21 mouse cellular contexts compared by ENCODE assay signal in the genomic region with DNA sequence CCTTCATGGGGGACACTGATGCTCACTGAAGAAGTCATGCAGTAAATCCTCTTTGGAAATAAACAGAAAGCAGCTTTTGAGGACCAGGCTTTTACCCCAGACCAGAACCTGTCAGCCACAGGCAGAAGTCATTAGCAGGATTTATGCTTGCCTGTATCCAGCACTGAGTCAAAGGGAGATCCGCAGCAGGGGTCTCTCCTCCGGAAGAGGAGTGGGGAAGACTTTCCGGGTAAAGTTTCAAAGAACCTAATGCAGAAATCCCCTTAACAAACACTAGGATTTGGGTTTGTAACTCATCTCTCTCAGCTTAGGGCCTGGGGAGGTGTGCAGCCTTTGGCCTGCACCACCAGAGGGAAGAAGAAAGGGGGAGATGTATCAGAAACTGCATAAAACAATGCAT.
DNase-seq lines count a peak whose midpoint lies in the region; ATAC-seq lines count a peak whose summit lies in the region.
"Had no signal": no experiment of that assay in that cellular context is flagged by ENCODE, and none has a peak within 500 bp of the region (broad histone marks: within the 10 kb centered on the region; RNA-seq: fewer than 3 reads in every experiment).

No protein-coding gene starts in this region.

- DNase-seq in forebrain, embryonic 10.5 days (ENCODE audit: extremely low spot score, low spot score) = no peak
- DNase-seq in forebrain, embryonic 14.5 days (ENCODE audit: low spot score) = no peak
- no peak for DNase-seq in midbrain, embryonic 11.5 days (ENCODE audit: low spot score, missing footprints)
- peak; percentile 42 for DNase-seq in embryonic facial prominence, embryonic 11.5 days (ENCODE audit: low spot score)
- peak; percentile 21 for DNase-seq in yolk sac, embryonic 10.5 days (ENCODE audit: low spot score)
- DNase-seq in spleen, postnatal 4 days (ENCODE audit: low spot score in 2 of 2) = no peak
- DNase-seq: adrenal gland, postnatal 14 days; cerebellum, adult 9-11 months; heart, postnatal 14 days; layer of hippocampus, postnatal 36 days had no signal

- no peaks in the 10 kb centered on the region; the same call in 1 of the 2 replicates for H3K36me3 ChIP-seq in forebrain, embryonic 10.5 days (replicated peaks)
- no peaks in the 10 kb centered on the region for H3K36me3 ChIP-seq in forebrain, embryonic 14.5 days (ENCODE audit: control insufficient read depth, insufficient read depth, low read length)
- no peaks in the 10 kb centered on the region for H3K36me3 ChIP-seq in midbrain, embryonic 11.5 days (ENCODE audit: control insufficient read depth, insufficient read depth, low read length)
- no peaks in the 10 kb centered on the region for H3K36me3 ChIP-seq in midbrain, embryonic 15.5 days (replicated peaks)
- no peaks in the 10 kb centered on the region for H3K36me3 ChIP-seq in embryonic facial prominence, embryonic 11.5 days (replicated peaks; ENCODE audit: control insufficient read depth, insufficient read depth, low read depth, low read length)
- H3K36me3 ChIP-seq: heart, embryonic 12.5 days; hindbrain, embryonic 15.5 days; neural tube, embryonic 12.5 days had no signal

- WGBS in forebrain, embryonic 10.5 days = 2% methylated on average over 3 of the region's 3 CpGs
- WGBS in forebrain, embryonic 14.5 days = 23% methylated on average over 3 of the region's 3 CpGs
- 2% methylated on average over 3 of the region's 3 CpGs for WGBS in midbrain, embryonic 11.5 days
- 18% methylated on average over 3 of the region's 3 CpGs for WGBS in midbrain, embryonic 15.5 days
- WGBS in embryonic facial prominence, embryonic 11.5 days = 20% methylated on average over 3 of the region's 3 CpGs

- H3K27me3 ChIP-seq in forebrain, embryonic 10.5 days (ENCODE audit: poor library complexity, severe bottlenecking) = peaks cover 46% of the 10 kb centered on the region
- H3K27me3 ChIP-seq in forebrain, embryonic 14.5 days (replicated peaks; ENCODE audit: control insufficient read depth, insufficient read depth, low read length) = no peaks in the 10 kb centered on the region
- no peaks in the 10 kb centered on the region for H3K27me3 ChIP-seq in midbrain, embryonic 11.5 days (ENCODE audit: control insufficient read depth, insufficient read depth, low read length)
- H3K27me3 ChIP-seq in midbrain, embryonic 15.5 days (replicated peaks) = 0 out of 2 replicates have a peak, but pooled peaks cover 3% of the 10 kb centered on the region
- H3K27me3 ChIP-seq in embryonic facial prominence, embryonic 11.5 days (ENCODE audit: control insufficient read depth, insufficient read depth, low read length) = no peaks in the 10 kb centered on the region; the same call in 1 of the 2 replicates
- H3K27me3 ChIP-seq: heart, embryonic 12.5 days; neural tube, embryonic 12.5 days; Patski had no signal

- no peak overlapping the region for H3K4me2 ChIP-seq in forebrain, embryonic 14.5 days (ENCODE audit: low read length)
- H3K4me2 ChIP-seq in midbrain, embryonic 11.5 days = no peak overlapping the region
- H3K4me2 ChIP-seq in midbrain, embryonic 15.5 days = no peak overlapping the region
- no peak overlapping the region for H3K4me2 ChIP-seq in embryonic facial prominence, embryonic 11.5 days (ENCODE audit: low read depth, low read length)
- H3K4me2 ChIP-seq: forebrain, embryonic 13.5 days; heart, embryonic 12.5 days; hindbrain, embryonic 15.5 days had no signal

- no peak overlapping the region for H3K4me3 ChIP-seq in forebrain, embryonic 10.5 days
- no peak overlapping the region for H3K4me3 ChIP-seq in forebrain, embryonic 14.5 days (ENCODE audit: low read depth, low read length)
- H3K4me3 ChIP-seq in midbrain, embryonic 11.5 days (ENCODE audit: low read depth, low read length) = no peak overlapping the region
- H3K4me3 ChIP-seq in midbrain, embryonic 15.5 days = no peak overlapping the region
- H3K4me3 ChIP-seq in embryonic facial prominence, embryonic 11.5 days (ENCODE audit: low read depth, low read length) = no peak overlapping the region
- H3K4me3 ChIP-seq: forebrain, embryonic 13.5 days; heart, embryonic 12.5 days; hindbrain, embryonic 15.5 days; neural tube, embryonic 12.5 days had no signal

- no peak for ATAC-seq in forebrain, embryonic 14.5 days
- ATAC-seq in midbrain, embryonic 11.5 days (ENCODE audit: low FRiP score) = no peak
- no peak for ATAC-seq in midbrain, embryonic 15.5 days (replicated peaks)
- no peak for ATAC-seq in embryonic facial prominence, embryonic 11.5 days (replicated peaks; ENCODE audit: insufficient number of reproducible peaks, low FRiP score, low TSS enrichment, low read depth)
- ATAC-seq in megakaryocyte, adult 5-6 weeks (ENCODE audit: poor library complexity, severe bottlenecking) = no peak
- ATAC-seq: CD4-positive, CD25-positive, alpha-beta regulatory T cell, adult 4 months; forebrain, embryonic 13.5 days; intestine, postnatal 0 days; Patski had no signal

- H3K9ac ChIP-seq in forebrain, embryonic 14.5 days (ENCODE audit: low read length) = no peak overlapping the region
- H3K9ac ChIP-seq in midbrain, embryonic 11.5 days (ENCODE audit: low read length) = no peak overlapping the region
- H3K9ac ChIP-seq in midbrain, embryonic 15.5 days = no peak overlapping the region
- no peak overlapping the region for H3K9ac ChIP-seq in embryonic facial prominence, embryonic 11.5 days (replicated peaks; ENCODE audit: low read length)
- H3K9ac ChIP-seq: forebrain, embryonic 13.5 days; heart, embryonic 12.5 days; hindbrain, embryonic 15.5 days; liver, embryonic 14.5 days; neural tube, embryonic 12.5 days had no signal

- H3K9me3 ChIP-seq in forebrain, embryonic 10.5 days = no peaks in the 10 kb centered on the region
- H3K9me3 ChIP-seq in forebrain, embryonic 14.5 days (replicated peaks; ENCODE audit: control insufficient read depth, low read length) = no peaks in the 10 kb centered on the region
- no peaks in the 10 kb centered on the region for H3K9me3 ChIP-seq in midbrain, embryonic 11.5 days (ENCODE audit: control insufficient read depth, low read length)
- no peaks in the 10 kb centered on the region for H3K9me3 ChIP-seq in midbrain, embryonic 15.5 days
- no peaks in the 10 kb centered on the region for H3K9me3 ChIP-seq in embryonic facial prominence, embryonic 11.5 days (replicated peaks; ENCODE audit: control insufficient read depth, low read length)
- H3K9me3 ChIP-seq: forebrain, embryonic 13.5 days; heart, embryonic 12.5 days; hindbrain, embryonic 15.5 days; neural tube, embryonic 12.5 days had no signal

- peaks cover 53% of the 10 kb centered on the region for H3K4me1 ChIP-seq in forebrain, embryonic 10.5 days
- peaks cover 24% of the 10 kb centered on the region for H3K4me1 ChIP-seq in forebrain, embryonic 14.5 days (ENCODE audit: control insufficient read depth, insufficient read depth, low read length)
- peaks cover 21% of the 10 kb centered on the region for H3K4me1 ChIP-seq in midbrain, embryonic 11.5 days (ENCODE audit: control insufficient read depth, insufficient read depth, low read length)
- peaks cover 19% of the 10 kb centered on the region for H3K4me1 ChIP-seq in midbrain, embryonic 15.5 days
- H3K4me1 ChIP-seq in embryonic facial prominence, embryonic 11.5 days (ENCODE audit: control insufficient read depth, insufficient read depth, low read length) = peaks cover 9% of the 10 kb centered on the region

- peak overlapping the region; percentile 33 for H3K27ac ChIP-seq in forebrain, embryonic 10.5 days
- H3K27ac ChIP-seq in forebrain, embryonic 14.5 days (ENCODE audit: low read depth, low read length) = no peak overlapping the region
- H3K27ac ChIP-seq in midbrain, embryonic 11.5 days (ENCODE audit: low read depth, low read length) = peak overlapping the region; percentile 5; the same call in 1 of the 2 replicates
- H3K27ac ChIP-seq in midbrain, embryonic 15.5 days = no peak overlapping the region
- H3K27ac ChIP-seq in embryonic facial prominence, embryonic 11.5 days (replicated peaks; ENCODE audit: low read depth, low read length) = 0 out of 2 replicates have a peak overlapping the region, but pooled peaks have one; percentile 9
- H3K27ac ChIP-seq: forebrain, embryonic 13.5 days; hindbrain, embryonic 15.5 days; liver, embryonic 14.5 days; macrophage; neural tube, embryonic 12.5 days had no signal

Comparison
In these comparisons a context has a peak if more than half of its experiments do, and no peak if none do; other contexts are left out.
1. H3K27ac ChIP-seq: peak in forebrain, embryonic 10.5 days (single experiment), midbrain, embryonic 11.5 days (single experiment) and embryonic facial prominence, embryonic 11.5 days (single experiment); none in forebrain, embryonic 14.5 days (single experiment) and midbrain, embryonic 15.5 days (single experiment).
2. DNase-seq: peak in embryonic facial prominence, embryonic 11.5 days (single experiment) and yolk sac, embryonic 10.5 days (single experiment); none in forebrain, embryonic 10.5 days (single experiment), forebrain, embryonic 14.5 days (single experiment), midbrain, embryonic 11.5 days (single experiment) and spleen, postnatal 4 days (0 of 2).